Mouse (Mus musculus) neural tube, embryonic 15.5 days (tissue): ENCODE data around the gene Gm26602. TPM values are rescaled to one million over a fixed set of nuclear protein-coding genes. Genes with fewer than 3 reads are reported as not detected.

Source experiments
- ATAC-seq: fragments of 200-750 bp; cut with Nextera tagmentation; 2 replicates; pipeline ENCODE4 v1.8.0; 2017; ENCODE audit warnings: mild to moderate bottlenecking, moderate TSS enrichment, moderate library complexity; ENCODE audit not compliant: low FRiP score
- H3K27ac ChIP-seq: fragments of 300-500 bp; sonication (generic); replicated peaks from 2 replicates; pipeline ENCODE4 v1.5.1; 2015; ENCODE audit warnings: mild to moderate bottlenecking, inconsistent platforms
- H3K27me3 ChIP-seq: fragments of 300-500 bp; sonication (generic); replicated peaks from 2 replicates; pipeline ENCODE4 v1.6.1; 2015; ENCODE audit warnings: inconsistent platforms
- H3K36me3 ChIP-seq: fragments of 300-500 bp; sonication (generic); 2 replicates; pipeline ENCODE4 v1.6.1; 2015; ENCODE audit warnings: inconsistent platforms
- H3K4me1 ChIP-seq: fragments of 300-500 bp; sonication (generic); 2 replicates; pipeline ENCODE4 v1.6.1; 2015; ENCODE audit warnings: inconsistent platforms
- H3K4me2 ChIP-seq: fragments of 300-500 bp; sonication (generic); 2 replicates; pipeline ENCODE4 v1.6.1; 2015; ENCODE audit warnings: inconsistent platforms, mild to moderate bottlenecking, moderate library complexity
- H3K4me3 ChIP-seq: fragments of 300-500 bp; sonication (generic); replicated peaks from 2 replicates; pipeline ENCODE4 v1.5.1; 2015; ENCODE audit warnings: mild to moderate bottlenecking, inconsistent platforms
- H3K9ac ChIP-seq: fragments of 300-500 bp; sonication (generic); replicated peaks from 2 replicates; pipeline ENCODE4 v1.6.1; 2015; ENCODE audit warnings: mild to moderate bottlenecking, inconsistent platforms
- H3K9me3 ChIP-seq: fragments of 300-500 bp; sonication (generic); replicated peaks from 2 replicates; pipeline ENCODE4 v1.6.1; 2016; ENCODE audit warnings: inconsistent platforms
- WGBS: fragments of 180-500 bp; shearing (Covaris S2); methylation state at CpG from one replicate; pipeline ENCODE4 v1.1.7; 2015; ENCODE audit warnings: mixed read lengths; 5-methylcytosine and 5-hydroxymethylcytosine counted together
- polyA plus RNA-seq: library from polyadenylated mRNA; unstranded; fragments of >200 nt; fragmentation: Nextera tagmentation; extraction: Ambion mirVana; gene quantifications from 2 replicates; pipeline ENCODE4 v1.2.1, GENCODE M21; 2015

Gm26602 gene
- polyA plus RNA-seq, 1 experiment from 2014 or later, result 23.6 TPM

GRCm38 (mm10) chr10:79909092-79909922, 1.3 kb upstream of the Gm26602 start:
- Histone ChIP-seq H3K9me3 (no peaks in the 10 kb centered on the region), H3K27ac (peak overlapping the region; percentile 99), H3K4me2 (peak overlapping the region; percentile 61), H3K36me3 (peaks cover 39% of the 10 kb centered on the region), H3K4me1 (peaks cover 24% of the 10 kb centered on the region), H3K4me3 (peak overlapping the region; percentile 60), H3K27me3 (no peaks in the 10 kb centered on the region), H3K9ac (peak overlapping the region; percentile 90)
- peak; percentile 69 for ATAC-seq
- WGBS, result 20% methylated on average over 14 of the region's 14 CpGs

- WGBS, result 67% methylated on average over 20 of the region's 20 CpGs
- no peak overlapping the region for H3K27ac ChIP-seq
These were observed 1.8 kb downstream of the Gm26602 start for GRCm38 (mm10) chr10:79912412-79912811.

DNA sequence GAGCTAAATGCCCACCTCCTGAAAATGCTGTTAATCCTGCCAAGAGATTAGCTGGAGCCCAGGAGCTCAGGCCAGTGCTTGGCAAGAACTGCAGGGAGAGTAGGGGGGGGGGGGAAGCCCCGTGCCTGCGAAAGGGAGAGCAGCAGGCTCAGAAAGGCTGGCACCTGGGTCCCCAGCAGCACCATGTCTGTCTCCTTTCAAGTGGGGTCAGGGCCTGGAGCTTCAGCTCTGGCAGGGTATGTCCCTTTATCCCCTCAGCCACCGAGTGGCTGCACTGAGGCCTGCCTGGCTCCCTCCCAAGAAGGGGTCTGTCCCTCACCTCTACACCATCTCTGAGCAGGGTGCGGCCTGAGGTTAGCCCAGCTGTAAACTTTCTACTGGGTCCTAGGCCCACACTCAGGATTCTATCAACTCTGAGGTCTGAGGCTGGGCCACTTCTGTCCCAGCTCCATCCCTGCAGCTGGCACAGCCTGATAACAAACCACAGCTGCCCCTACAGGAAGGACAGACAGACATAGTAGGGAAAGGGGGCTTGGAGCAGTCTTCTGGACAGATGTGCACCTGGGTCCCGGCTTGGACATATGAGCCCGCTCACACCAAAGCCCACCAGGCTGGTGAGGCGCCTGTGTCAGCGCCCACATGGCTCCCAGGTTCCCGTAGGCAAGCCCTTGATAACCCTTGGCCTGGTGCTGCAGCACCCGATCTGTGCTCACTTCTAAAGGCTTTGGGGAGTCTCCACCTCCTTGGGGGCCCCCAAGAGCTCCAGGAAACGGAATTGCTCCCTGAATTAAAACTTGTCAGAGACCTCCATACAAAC, 3.7 kb downstream of the Gm26602 start:
- Histone ChIP-seq H3K4me1 (peaks cover 55% of the 10 kb centered on the region), H3K9ac (peak overlapping the region; percentile 9; the same call in 1 of the 2 replicates), H3K4me3 (no peak overlapping the region), H3K36me3 (peaks cover 21% of the 10 kb centered on the region), H3K27ac (no peak overlapping the region), H3K9me3 (no peaks in the 10 kb centered on the region), H3K27me3 (peaks cover 19% of the 10 kb centered on the region), H3K4me2 (peak overlapping the region; percentile 11; the same call in 1 of the 2 replicates)
- ATAC-seq, result no peak
- WGBS, result 79% methylated on average over 9 of the region's 11 CpGs

More at GRCm38 (mm10) chr10:79912412-79912811, 1.8 kb downstream of the Gm26602 start:
- Histone ChIP-seq H3K27me3 (no peaks in the 10 kb centered on the region), H3K9ac (no peak overlapping the region), H3K36me3 (peaks cover 21% of the 10 kb centered on the region), H3K4me1 (peaks cover 48% of the 10 kb centered on the region), H3K4me2 (no peak overlapping the region), H3K4me3 (no peak overlapping the region), H3K9me3 (no peaks in the 10 kb centered on the region)
- ATAC-seq, result no peak

DNA sequence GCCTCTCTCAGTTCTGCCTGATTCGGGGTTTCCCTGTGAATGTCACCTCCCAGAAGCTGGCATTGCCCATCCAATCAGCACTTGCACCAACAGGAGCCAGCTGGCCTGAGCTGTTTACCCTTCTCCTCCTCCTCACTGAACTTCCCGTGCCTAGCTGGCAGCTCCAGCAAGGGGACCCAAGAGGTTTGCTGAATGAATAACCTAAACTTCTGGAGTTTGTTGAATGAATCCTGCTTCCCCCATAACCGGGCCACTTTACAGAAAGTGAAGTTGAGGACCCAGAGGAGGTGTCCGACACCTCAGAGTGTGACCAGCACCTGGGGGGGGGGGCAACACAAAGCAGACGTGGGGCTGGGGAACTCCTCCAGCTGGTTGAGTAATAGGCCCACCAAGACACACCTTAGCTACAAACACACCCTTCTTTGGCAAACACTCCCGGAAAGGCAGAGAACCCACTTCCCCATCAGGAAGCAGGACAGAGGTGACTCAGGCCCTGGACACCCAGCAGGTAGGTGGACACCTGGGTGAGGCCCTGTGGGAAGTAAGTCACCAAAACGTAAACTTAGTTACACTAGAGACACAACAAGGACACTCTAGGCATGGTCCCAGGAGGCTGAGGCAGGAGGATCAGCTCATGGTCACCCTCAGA, 4.4 kb downstream of the Gm26602 start:
- WGBS, result 75% methylated on average over 7 of the region's 7 CpGs
- Histone ChIP-seq H3K36me3 (peaks cover 21% of the 10 kb centered on the region), H3K4me1 (peaks cover 50% of the 10 kb centered on the region), H3K9me3 (no peaks in the 10 kb centered on the region), H3K4me2 (peak overlapping the region; percentile 96), H3K27ac (no peak overlapping the region), H3K9ac (0 out of 2 replicates have a peak overlapping the region, but pooled peaks have one; percentile 98), H3K4me3 (no peak overlapping the region), H3K27me3 (peaks cover 26% of the 10 kb centered on the region)
- no peak for ATAC-seq

DNA sequence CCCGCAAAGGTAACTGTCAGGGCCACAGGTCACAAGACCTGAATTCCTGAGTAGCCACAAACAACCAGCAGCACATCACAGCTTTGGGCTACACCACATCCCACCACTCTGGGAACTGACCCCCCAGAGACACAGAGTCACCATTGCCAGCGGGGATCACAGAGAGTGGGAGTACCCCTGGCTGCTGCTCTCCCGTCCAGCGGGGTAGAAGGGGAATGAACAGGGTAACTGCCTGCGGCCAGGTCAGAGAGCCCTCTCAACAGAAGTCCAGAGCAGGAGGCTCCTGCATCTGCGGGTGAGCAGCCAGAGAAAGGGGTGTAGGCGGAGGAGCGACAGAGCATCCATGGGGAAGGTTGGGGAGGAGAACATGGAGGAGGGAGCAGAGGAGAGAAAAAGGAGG, 5.4 kb downstream of the Gm26602 start:
- no peaks in the 10 kb centered on the region for H3K9me3 ChIP-seq

DNA sequence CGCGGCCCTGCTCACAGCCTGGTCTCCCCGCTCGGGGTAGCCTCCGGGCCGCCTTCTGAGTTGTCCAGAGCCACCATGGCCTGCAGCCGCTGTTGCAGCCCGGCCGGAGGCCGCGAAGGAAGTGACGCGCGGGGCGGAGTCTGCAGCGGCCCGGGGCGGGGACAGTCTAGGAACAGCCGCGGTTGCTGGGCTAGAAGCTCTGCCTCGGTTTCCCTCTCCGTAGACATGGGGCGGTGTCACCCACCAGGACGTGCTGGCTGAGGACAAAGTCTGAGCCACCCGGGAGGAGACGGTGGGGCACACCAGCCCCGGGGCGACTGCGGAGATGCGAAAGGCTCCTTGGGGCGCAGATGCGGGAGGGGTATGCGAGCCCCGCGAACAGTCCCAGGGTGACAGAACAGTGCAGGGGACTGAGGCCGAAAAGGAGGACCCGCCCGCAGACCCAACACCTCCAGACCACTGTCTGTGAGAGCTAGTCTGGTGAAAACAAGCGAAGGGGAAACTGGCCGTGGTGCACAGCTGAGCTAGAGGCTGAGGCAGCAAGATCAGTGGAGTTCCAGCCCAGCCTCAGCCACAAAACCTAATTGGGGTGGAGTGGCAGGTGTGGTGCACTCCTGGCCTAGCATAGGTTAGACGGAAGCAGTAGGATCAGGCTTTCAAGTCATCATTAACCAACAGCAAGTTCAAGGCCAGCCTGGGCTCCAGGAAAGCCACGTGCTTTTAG, 6.3 kb downstream of the Gm26602 start, which contains the start of gene Kiss1r:
Gene Kiss1r (plus strand): TSS at position 164 of the 724 bp plus-strand sequence.
- 1% methylated on average over 42 of the region's 42 CpGs for WGBS

More for the DNA sequence above, 5.4 kb downstream of the Gm26602 start:
- Histone ChIP-seq H3K4me2 (peak overlapping the region; percentile 96), H3K4me3 (peak overlapping the region; percentile 82), H3K9ac (peak overlapping the region; percentile 98), H3K4me1 (peaks cover 58% of the 10 kb centered on the region), H3K27me3 (peaks cover 36% of the 10 kb centered on the region), H3K36me3 (peaks cover 13% of the 10 kb centered on the region), H3K27ac (peak overlapping the region; percentile 80)
- WGBS, result 7% methylated on average over 8 of the region's 8 CpGs
- no peak for ATAC-seq

DNA sequence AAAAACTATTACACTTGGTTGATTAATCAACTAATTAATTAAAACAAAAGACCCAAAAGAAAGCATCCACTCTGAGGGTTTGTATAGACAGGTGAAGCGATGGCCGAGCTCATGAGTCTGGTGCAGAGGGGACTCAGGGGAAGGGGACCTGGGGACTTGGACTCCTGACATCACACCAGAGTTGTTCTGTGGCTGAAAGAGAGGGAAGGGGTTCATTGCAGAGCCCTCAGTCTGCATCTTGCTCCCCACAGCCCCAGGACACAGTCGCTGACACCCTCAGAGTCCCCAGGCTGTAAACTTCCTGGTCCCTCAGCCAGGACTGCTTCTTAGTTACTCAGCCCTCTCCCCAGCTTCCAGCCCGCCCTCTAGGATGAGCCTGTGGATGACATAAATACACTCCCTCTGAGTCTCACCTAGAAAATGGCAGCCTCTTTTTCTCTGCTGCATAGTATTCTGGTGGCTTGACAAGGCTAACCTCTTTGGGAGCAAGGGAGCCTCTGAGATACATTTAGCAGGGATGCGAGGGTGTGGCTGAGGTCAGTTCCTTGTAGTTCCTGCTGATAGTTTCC, 7.0 kb downstream of the Gm26602 start:
- H3K4me1 ChIP-seq, result peaks cover 67% of the 10 kb centered on the region
- peaks cover 52% of the 10 kb centered on the region for H3K27me3 ChIP-seq
- H3K27ac ChIP-seq, result no peak overlapping the region
- peak overlapping the region; percentile 98 for H3K9ac ChIP-seq
- no peak for ATAC-seq
- no peaks in the 10 kb centered on the region for H3K9me3 ChIP-seq
- peak overlapping the region; percentile 82 for H3K4me3 ChIP-seq
- H3K4me2 ChIP-seq, result peak overlapping the region; percentile 96
- 0 out of 2 replicates have a peak, but pooled peaks cover under 1% of the 10 kb centered on the region for H3K36me3 ChIP-seq
- WGBS, result 61% methylated on average over 5 of the region's 5 CpGs

More for the DNA sequence above, 6.3 kb downstream of the Gm26602 start, which contains the start of gene Kiss1r:
- peak within 1 kb of the TSS; percentile 80 for H3K27ac ChIP-seq
- peak within 1 kb of the TSS; percentile 82 for H3K4me3 ChIP-seq
- H3K9me3 ChIP-seq, result no peaks in the 10 kb centered on the region
- H3K4me2 ChIP-seq, result peak within 1 kb of the TSS; percentile 96
- peaks cover 67% of the 10 kb centered on the region for H3K4me1 ChIP-seq
- peak; percentile 79 for ATAC-seq
- 0 out of 2 replicates have a peak, but pooled peaks cover 4% of the 10 kb centered on the region for H3K36me3 ChIP-seq
- peak within 1 kb of the TSS; percentile 98 for H3K9ac ChIP-seq
- peaks cover 45% of the 10 kb centered on the region for H3K27me3 ChIP-seq

DNA sequence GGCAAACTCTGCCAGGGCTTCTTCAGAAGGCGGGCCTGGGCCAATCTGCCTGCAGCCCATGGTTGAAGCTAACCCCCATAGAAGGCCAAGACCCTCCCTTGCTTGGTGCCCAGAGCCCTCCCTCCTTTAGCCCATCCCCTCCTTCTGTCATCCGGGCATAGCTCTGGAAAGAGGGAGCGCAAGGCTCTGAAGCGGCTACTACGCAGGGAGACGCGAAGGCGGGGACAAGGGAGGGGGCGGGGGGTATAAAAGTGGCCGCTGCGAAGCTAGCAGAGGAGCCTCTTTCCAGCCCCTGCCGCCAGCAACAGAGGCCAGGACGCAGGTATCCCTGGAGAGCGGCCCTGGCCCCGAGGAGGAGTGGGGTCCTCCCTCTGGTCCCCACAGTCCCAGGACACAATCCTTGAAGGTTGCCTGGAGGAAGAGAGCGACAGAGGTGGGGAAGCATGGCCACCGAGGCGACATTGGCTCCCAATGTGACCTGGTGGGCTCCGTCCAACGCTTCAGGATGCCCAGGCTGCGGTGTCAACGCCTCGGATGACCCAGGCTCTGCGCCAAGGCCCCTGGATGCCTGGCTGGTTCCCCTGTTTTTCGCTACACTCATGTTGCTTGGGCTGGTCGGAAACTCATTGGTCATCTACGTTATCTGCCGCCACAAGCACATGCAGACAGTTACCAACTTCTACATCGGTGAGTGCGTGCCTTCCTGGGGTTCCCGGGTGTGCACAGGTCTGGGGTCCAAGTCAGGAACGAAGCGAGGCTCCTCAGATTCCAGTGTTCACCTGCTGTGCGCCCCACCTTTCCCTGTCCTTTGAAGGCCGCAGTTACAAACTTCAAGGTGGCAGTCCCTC, 7.8 kb downstream of the Gm26602 start:
- Histone ChIP-seq H3K27ac (no peak overlapping the region), H3K36me3 (no peaks in the 10 kb centered on the region), H3K9ac (no peak overlapping the region), H3K4me1 (peaks cover 67% of the 10 kb centered on the region), H3K4me2 (peak overlapping the region; percentile 19), H3K9me3 (no peaks in the 10 kb centered on the region), H3K27me3 (peaks cover 60% of the 10 kb centered on the region), H3K4me3 (peak overlapping the region; percentile 82; the same call in 1 of the 2 replicates)
- WGBS, result 5% methylated on average over 33 of the region's 35 CpGs
- ATAC-seq, result no peak

GRCm38 (mm10) chr10:79919251-79919849, 8.7 kb downstream of the Gm26602 start:
- H3K27me3 ChIP-seq, result peaks cover 65% of the 10 kb centered on the region
- peaks cover 58% of the 10 kb centered on the region for H3K4me1 ChIP-seq
- H3K27ac ChIP-seq, result no peak overlapping the region
- 3% methylated on average over 21 of the region's 21 CpGs for WGBS
- H3K4me2 ChIP-seq, result peak overlapping the region; percentile 26; the same call in 1 of the 2 replicates
- no peaks in the 10 kb centered on the region for H3K9me3 ChIP-seq
- no peak for ATAC-seq
- no peak overlapping the region for H3K4me3 ChIP-seq
- H3K9ac ChIP-seq, result no peak overlapping the region
- no peaks in the 10 kb centered on the region for H3K36me3 ChIP-seq
